Mouse (Mus musculus) CH12.LX (cell line): ENCODE results near the gene Gmcl1. TPM values are rescaled to one million over a fixed set of nuclear protein-coding genes. Genes with fewer than 3 reads are reported as not detected.

Experiments
- DNase-seq: peaks from one replicate; pipeline ENCODE4 v3.0.0-alpha.2; 2013; ENCODE audit errors: extremely low read depth
- H3K27ac ChIP-seq: 2 replicates; pipeline ENCODE4 v1.5.1; 2012; ENCODE audit warnings: low read depth, mild to moderate bottlenecking, control low read depth, moderate library complexity; ENCODE audit not compliant: insufficient read depth
- H3K27me3 ChIP-seq: replicated peaks from 2 replicates; pipeline ENCODE3; 2012; ENCODE audit warnings: inconsistent platforms
- H3K36me3 ChIP-seq, 2 experiments: replicated peaks in 1 of 2; 2 replicates each; pipeline versions ENCODE3 to v1.6.1; 2012; ENCODE audit warnings: inconsistent platforms in 1 of 2, low read length in 1 of 2, mild to moderate bottlenecking in 1 of 2, mixed read lengths in 1 of 2, moderate library complexity in 1 of 2; ENCODE audit not compliant: control insufficient read depth in 1 of 2, insufficient read depth in 1 of 2
- H3K4me1 ChIP-seq, 2 experiments: 2 replicates each; pipeline ENCODE4 v1.6.1; 2012; ENCODE audit warnings: inconsistent platforms in 1 of 2, moderate library complexity in 1 of 2; ENCODE audit not compliant: insufficient read depth in 2 of 2, control insufficient read depth in 1 of 2
- H3K4me2 ChIP-seq: 2 replicates; pipeline ENCODE4 v1.6.1; 2012; ENCODE audit warnings: low read depth, mild to moderate bottlenecking, control low read depth; ENCODE audit not compliant: poor library complexity, insufficient read depth, severe bottlenecking
- H3K4me3 ChIP-seq, 3 experiments: fragments of 150-350 bp in 1 of 3; sonication (generic) in 1 of 3; replicated peaks in 1 of 3; 2 replicates each; pipeline versions ENCODE3 to v1.5.1; 2011 to 2012; ENCODE audit warnings: low read depth in 2 of 3, low read length in 2 of 3, mild to moderate bottlenecking in 2 of 3, moderate library complexity in 2 of 3, control low read depth in 1 of 3, improper control_type of control experiment in 1 of 3, inconsistent platforms in 1 of 3, mixed read lengths in 1 of 3; ENCODE audit not compliant: poor library complexity in 1 of 3
- H3K79me2 ChIP-seq: replicated peaks from 2 replicates; pipeline ENCODE4 v1.6.1; 2012; ENCODE audit warnings: mild to moderate bottlenecking, moderate library complexity; ENCODE audit not compliant: control insufficient read depth, poor library complexity, insufficient read depth, severe bottlenecking; ENCODE audit errors: extremely low read depth
- H3K9ac ChIP-seq: 2 replicates; pipeline ENCODE4 v1.6.1; 2012; ENCODE audit warnings: low read depth, mild to moderate bottlenecking, control low read depth, moderate library complexity; ENCODE audit not compliant: insufficient read depth
- H3K9me3 ChIP-seq: replicated peaks from 2 replicates; pipeline ENCODE3; 2012; ENCODE audit warnings: low read length, inconsistent platforms, mixed read lengths
- CHD1 ChIP-seq: IDR thresholded peaks from 2 replicates; pipeline ENCODE4 v1.6.1; 2012; ENCODE audit warnings: low read depth, low read length, improper control_type of control experiment, inconsistent platforms
- CHD2 ChIP-seq: IDR thresholded peaks from 2 replicates; pipeline ENCODE4 v1.6.1; 2011; ENCODE audit warnings: low read length, improper control_type of control experiment
- ETS1 ChIP-seq: conservative IDR thresholded peaks from 2 replicates; pipeline ENCODE4 v1.6.1; 2012; ENCODE audit warnings: low read depth, mild to moderate bottlenecking, inconsistent platforms, low read length, improper control_type of control experiment, moderate library complexity
- GABPA ChIP-seq: IDR thresholded peaks from 2 replicates; pipeline ENCODE4 v1.6.1; 2012; ENCODE audit warnings: low read depth, low read length, improper control_type of control experiment, inconsistent platforms; ENCODE audit not compliant: insufficient replicate concordance
- MAX ChIP-seq: IDR thresholded peaks from 2 replicates; pipeline ENCODE4 v1.6.1; 2011; ENCODE audit warnings: low read length, improper control_type of control experiment
- MYC ChIP-seq: IDR thresholded peaks from 2 replicates; pipeline ENCODE4 v1.6.1; 2011; ENCODE audit warnings: low read depth, mild to moderate bottlenecking, improper control_type of control experiment, low read length
- NELFE ChIP-seq: IDR thresholded peaks from 2 replicates; pipeline ENCODE4 v1.6.1; 2011; ENCODE audit warnings: low read depth, low read length, improper control_type of control experiment
- SMC3 ChIP-seq: IDR thresholded peaks from 2 replicates; pipeline ENCODE4 v1.6.1; 2011; ENCODE audit warnings: low read depth, low read length, improper control_type of control experiment
- TBP ChIP-seq: conservative IDR thresholded peaks from 2 replicates; pipeline ENCODE4 v1.6.1; 2011; ENCODE audit warnings: low read depth, low read length, improper control_type of control experiment
- ZC3H11A ChIP-seq: IDR thresholded peaks from 2 replicates; pipeline ENCODE4 v1.6.1; 2012; ENCODE audit warnings: low read depth, mild to moderate bottlenecking, inconsistent platforms, low read length, improper control_type of control experiment
- ZMIZ1 ChIP-seq: IDR thresholded peaks from 2 replicates; pipeline ENCODE4 v1.6.1; 2012; ENCODE audit warnings: low read depth, mild to moderate bottlenecking, inconsistent platforms, low read length, improper control_type of control experiment
- ZNF384 ChIP-seq: IDR thresholded peaks from 2 replicates; pipeline ENCODE4 v1.6.1; 2012; ENCODE audit warnings: low read depth, low read length, improper control_type of control experiment, inconsistent platforms
- dilution Hi-C: fragments of 300-500 bp; cut with MboI; formaldehyde crosslinking; loops from 2 replicates; pipeline ENCODE4 v1.14.3; 2020; ENCODE audit warnings: low sequenced_read_pairs; ENCODE audit not compliant: extremely low pct_unique_long_range_greater_than_20kb, extremely low pct_ligation_motif_present
- in situ Hi-C: fragments of 300-500 bp; cut with MboI; formaldehyde crosslinking; loops from 3 replicates; pipeline ENCODE4 v1.14.3; 2019; ENCODE audit warnings: low sequenced_read_pairs, low pct_ligation_motif_present, low pct_unique_long_range_greater_than_20kb, mixed read lengths
- polyA plus RNA-seq: library from polyadenylated mRNA; unstranded; fragments of >175 nt; gene quantifications from 2 replicates; pipeline ENCODE4 v1.2.1, GENCODE M21; 2012; ENCODE audit warnings: low read depth; ENCODE audit not compliant: insufficient read length
- total RNA-seq, 2 experiments: library from RNA; depleted of rRNA; stranded (reverse); fragments of 300-350 nt in 1 of 2; fragments of >200 nt in 1 of 2; gene quantifications; 2 replicates each; pipeline ENCODE4 v1.2.3; 2012 to 2014

Gene Gmcl1
- total and polyA plus RNA-seq, 3 experiments, result 8.4 to 10.4 (median 9.9) TPM

DNA sequence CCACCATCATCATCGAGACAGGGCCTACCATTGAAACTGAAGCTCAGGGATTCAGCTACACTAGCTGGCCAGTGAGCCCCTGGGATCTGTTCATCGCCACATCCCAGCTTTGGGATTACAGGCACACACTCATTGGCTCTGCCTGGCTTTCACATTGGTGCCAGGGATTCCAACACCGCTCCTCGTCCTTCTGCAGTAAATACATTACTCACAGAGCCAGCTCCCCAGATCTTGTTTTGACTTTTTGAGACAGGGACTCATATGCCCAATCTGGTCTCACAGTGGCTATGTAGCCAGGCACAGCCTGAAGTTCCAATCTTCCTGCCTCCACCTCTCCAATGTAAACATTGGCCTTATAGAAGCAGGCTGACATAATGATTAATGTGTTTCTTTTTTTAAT, 3.1 kb upstream of the Gmcl1 start:
- peaks cover 3 to 27% of the 10 kb centered on the region in 2 experiments; a peak in 3 of 4 replicates for H3K4me1 ChIP-seq
- no peak overlapping the region for H3K4me3 ChIP-seq

GRCm38 (mm10) chr6:86732276-86733173, 658 bp downstream of the Gmcl1 start:
- dilution Hi-C loops, result no loop called here
- Histone ChIP-seq H3K4me3 (peak overlapping the region; percentile 71 to 93 (median 72)), H3K36me3 (peaks cover 0 to 8% of the 10 kb centered on the region in 2 experiments), H3K27me3 (no peaks in the 10 kb centered on the region), H3K9ac (peak overlapping the region; percentile 23), H3K4me2 (peak overlapping the region; percentile 74)
- peak; percentile 18 for DNase-seq
- in situ Hi-C loops, result no loop called here
- 0 out of 2 replicates have a peak, but pooled peaks have one; percentile 5 for TF ChIP-seq ZNF384
- TF ChIP-seq MAX, result no peak
- TF ChIP-seq, all 38 proteins: peak for 1
- H3K27ac ChIP-seq, result no peak overlapping the region
- H3K4me1 ChIP-seq, result peaks cover 3 to 31% of the 10 kb centered on the region in 2 experiments; a peak in 3 of 4 replicates
- no peaks in the 10 kb centered on the region; the same call in 1 of the 2 replicates for H3K79me2 ChIP-seq
- H3K9me3 ChIP-seq, result no peaks in the 10 kb centered on the region

More for the DNA sequence above, 3.1 kb upstream of the Gmcl1 start:
- Histone ChIP-seq H3K4me2 (no peak overlapping the region), H3K79me2 (no peaks in the 10 kb centered on the region; the same call in 1 of the 2 replicates), H3K27me3 (no peaks in the 10 kb centered on the region), H3K9ac (no peak overlapping the region), H3K36me3 (peaks cover 0 to 14% of the 10 kb centered on the region in 2 experiments), H3K27ac (no peak overlapping the region)
- in situ Hi-C loops, result no loop called here
- no peak for DNase-seq
- TF ChIP-seq SMC3, result no peak
- TF ChIP-seq CHD2, result no peak
- no peak for TF ChIP-seq ETS1
- TF ChIP-seq ZC3H11A, result no peak
- no peak for TF ChIP-seq GABPA
- no peak for TF ChIP-seq CHD1
- no peak for TF ChIP-seq TBP
- TF ChIP-seq NELFE, result no peak
- TF ChIP-seq MYC, result no peak
- TF ChIP-seq ZMIZ1, result no peak
- TF ChIP-seq, all 38 proteins: peak for 0
- H3K9me3 ChIP-seq, result peaks cover 3% of the 10 kb centered on the region
- dilution Hi-C loops, result no loop called here
